In genomic region chr17:67350536-67350935, GRCm38 (mm10) we compare ENCODE assay signal across 14 mouse cellular contexts. TPM values are rescaled to one million over a fixed set of nuclear protein-coding genes. Genes with fewer than 3 reads are reported as not detected.
A peak's percentile ranks its signal among the peaks of the same experiment; 100 is the strongest.
DNase-seq lines count a peak whose midpoint lies in the region; ATAC-seq and TF ChIP-seq lines count a peak whose summit lies in the region.
"Had no signal": no experiment of that assay in that cellular context is flagged by ENCODE, and none has a peak within 500 bp of the region (broad histone marks: within the 10 kb centered on the region; RNA-seq: fewer than 3 reads in every experiment).

No protein-coding gene starts in this region.

- H3K9ac ChIP-seq in hindbrain, embryonic 13.5 days, result no peak overlapping the region
- no peak overlapping the region for H3K9ac ChIP-seq in midbrain, embryonic 11.5 days (ENCODE audit: low read length)
- H3K9ac ChIP-seq in midbrain, embryonic 14.5 days (replicated peaks; ENCODE audit: low read length), result no peak overlapping the region
- H3K9ac ChIP-seq in limb, embryonic 14.5 days (ENCODE audit: low read depth, low read length, severe bottlenecking), result no peak overlapping the region
- H3K9ac ChIP-seq in neural tube, embryonic 14.5 days (replicated peaks; ENCODE audit: low read depth, low read length), result no peak overlapping the region
- H3K9ac ChIP-seq in forebrain, embryonic 14.5 days (ENCODE audit: low read length), result no peak overlapping the region
- H3K9ac ChIP-seq: liver, embryonic 14.5 days had no signal

- 80% methylated on average over 7 of the region's 7 CpGs for WGBS in hindbrain, embryonic 13.5 days
- WGBS in hindbrain, embryonic 10.5 days, result 89% methylated on average over 7 of the region's 7 CpGs
- WGBS in midbrain, embryonic 11.5 days, result 75% methylated on average over 7 of the region's 7 CpGs
- WGBS in midbrain, embryonic 14.5 days, result 80% methylated on average over 7 of the region's 7 CpGs
- 53% methylated on average over 7 of the region's 7 CpGs for WGBS in limb, embryonic 14.5 days
- WGBS in neural tube, embryonic 14.5 days, result 75% methylated on average over 7 of the region's 7 CpGs
- 66% methylated on average over 7 of the region's 7 CpGs for WGBS in forebrain, embryonic 14.5 days

- no peak for DNase-seq in hindbrain, embryonic 10.5 days (ENCODE audit: low spot score)
- peak; percentile 83 for DNase-seq in midbrain, embryonic 11.5 days (ENCODE audit: low spot score, missing footprints)
- no peak for DNase-seq in midbrain, embryonic 14.5 days
- DNase-seq in limb, embryonic 14.5 days (ENCODE audit: low spot score), result no peak
- DNase-seq in forebrain, embryonic 14.5 days (ENCODE audit: low spot score), result no peak
- DNase-seq: cerebellum, adult 9-10 months; layer of hippocampus, adult 9-11 months; thymus, postnatal 25 days had no signal

- ATAC-seq in hindbrain, embryonic 13.5 days (ENCODE audit: low FRiP score), result no peak
- no peak for ATAC-seq in midbrain, embryonic 11.5 days (ENCODE audit: low FRiP score)
- ATAC-seq in midbrain, embryonic 14.5 days (ENCODE audit: low FRiP score, low TSS enrichment), result no peak
- no peak for ATAC-seq in limb, embryonic 14.5 days (ENCODE audit: low FRiP score, low read depth)
- ATAC-seq in neural tube, embryonic 14.5 days (ENCODE audit: low read depth), result no peak
- ATAC-seq in forebrain, embryonic 14.5 days, result no peak
- ATAC-seq: inflammation-experienced regulatory T-cells, adult 6 months had no signal

- no peak for TF ChIP-seq POLR2A in limb, embryonic 14.5 days (IDR thresholded peaks at IDR 0.05; ENCODE audit: borderline replicate concordance, extremely low read depth, insufficient read depth, insufficient read length)

- no peak overlapping the region for H3K4me3 ChIP-seq in hindbrain, embryonic 13.5 days
- no peak overlapping the region for H3K4me3 ChIP-seq in hindbrain, embryonic 10.5 days
- H3K4me3 ChIP-seq in midbrain, embryonic 11.5 days (ENCODE audit: low read depth, low read length), result no peak overlapping the region
- no peak overlapping the region for H3K4me3 ChIP-seq in midbrain, embryonic 14.5 days (replicated peaks; ENCODE audit: low read depth, low read length)
- H3K4me3 ChIP-seq in limb, embryonic 14.5 days (replicated peaks; ENCODE audit: low read length), result no peak overlapping the region
- H3K4me3 ChIP-seq in neural tube, embryonic 14.5 days (ENCODE audit: low read depth, low read length), result no peak overlapping the region
- no peak overlapping the region for H3K4me3 ChIP-seq in forebrain, embryonic 14.5 days (ENCODE audit: low read depth, low read length)
- H3K4me3 ChIP-seq: erythroblast, embryonic 14.5 days had no signal

- H3K27me3 ChIP-seq in hindbrain, embryonic 13.5 days, result peaks cover 15% of the 10 kb centered on the region
- peaks cover 32% of the 10 kb centered on the region for H3K27me3 ChIP-seq in hindbrain, embryonic 10.5 days (ENCODE audit: insufficient read depth, poor library complexity, severe bottlenecking)
- peaks cover 2% of the 10 kb centered on the region; the same call in 1 of the 2 replicates for H3K27me3 ChIP-seq in midbrain, embryonic 11.5 days (ENCODE audit: control insufficient read depth, insufficient read depth, low read length)
- H3K27me3 ChIP-seq in midbrain, embryonic 14.5 days (ENCODE audit: control insufficient read depth, insufficient read depth, low read length), result peaks cover 17% of the 10 kb centered on the region
- H3K27me3 ChIP-seq in limb, embryonic 14.5 days (ENCODE audit: control insufficient read depth, insufficient read depth, low read length), result no peaks in the 10 kb centered on the region
- peaks cover 2% of the 10 kb centered on the region; the same call in 1 of the 2 replicates for H3K27me3 ChIP-seq in neural tube, embryonic 14.5 days (ENCODE audit: control insufficient read depth, insufficient read depth, low read length)
- peaks cover 4% of the 10 kb centered on the region for H3K27me3 ChIP-seq in forebrain, embryonic 14.5 days (replicated peaks; ENCODE audit: control insufficient read depth, insufficient read depth, low read length)
- H3K27me3 ChIP-seq: CH12.LX had no signal

- peaks cover 31% of the 10 kb centered on the region for H3K4me1 ChIP-seq in hindbrain, embryonic 13.5 days (replicated peaks)
- H3K4me1 ChIP-seq in hindbrain, embryonic 10.5 days (replicated peaks), result peaks cover 28% of the 10 kb centered on the region
- H3K4me1 ChIP-seq in midbrain, embryonic 11.5 days (ENCODE audit: control insufficient read depth, insufficient read depth, low read length), result peaks cover 5% of the 10 kb centered on the region
- peaks cover 9% of the 10 kb centered on the region for H3K4me1 ChIP-seq in midbrain, embryonic 14.5 days (ENCODE audit: control insufficient read depth, insufficient read depth, low read length)
- peaks cover 5% of the 10 kb centered on the region; the same call in 1 of the 2 replicates for H3K4me1 ChIP-seq in limb, embryonic 14.5 days (ENCODE audit: control insufficient read depth, insufficient read depth, low read length)
- H3K4me1 ChIP-seq in neural tube, embryonic 14.5 days (ENCODE audit: control insufficient read depth, insufficient read depth, low read length), result no peaks in the 10 kb centered on the region
- H3K4me1 ChIP-seq in forebrain, embryonic 14.5 days (ENCODE audit: control insufficient read depth, insufficient read depth, low read length), result peaks cover 4% of the 10 kb centered on the region

- no peak overlapping the region for H3K27ac ChIP-seq in hindbrain, embryonic 13.5 days
- no peak overlapping the region for H3K27ac ChIP-seq in hindbrain, embryonic 10.5 days
- no peak overlapping the region for H3K27ac ChIP-seq in midbrain, embryonic 11.5 days (ENCODE audit: low read depth, low read length)
- no peak overlapping the region for H3K27ac ChIP-seq in midbrain, embryonic 14.5 days (replicated peaks; ENCODE audit: low read depth, low read length)
- 0 out of 2 replicates have a peak overlapping the region, but pooled peaks have one; percentile 29 for H3K27ac ChIP-seq in limb, embryonic 14.5 days (replicated peaks; ENCODE audit: low read depth, low read length)
- H3K27ac ChIP-seq in neural tube, embryonic 14.5 days (ENCODE audit: low read depth, low read length), result no peak overlapping the region
- H3K27ac ChIP-seq in forebrain, embryonic 14.5 days (ENCODE audit: low read depth, low read length), result no peak overlapping the region
- H3K27ac ChIP-seq: liver, embryonic 14.5 days had no signal

- no peaks in the 10 kb centered on the region for H3K9me3 ChIP-seq in hindbrain, embryonic 13.5 days
- no peaks in the 10 kb centered on the region for H3K9me3 ChIP-seq in hindbrain, embryonic 10.5 days
- no peaks in the 10 kb centered on the region for H3K9me3 ChIP-seq in midbrain, embryonic 11.5 days (ENCODE audit: control insufficient read depth, low read length)
- no peaks in the 10 kb centered on the region for H3K9me3 ChIP-seq in midbrain, embryonic 14.5 days (ENCODE audit: control insufficient read depth, low read length)
- H3K9me3 ChIP-seq in limb, embryonic 14.5 days (ENCODE audit: control insufficient read depth, low read length), result no peaks in the 10 kb centered on the region
- H3K9me3 ChIP-seq in neural tube, embryonic 14.5 days (ENCODE audit: control insufficient read depth, low read length), result no peaks in the 10 kb centered on the region
- no peaks in the 10 kb centered on the region for H3K9me3 ChIP-seq in forebrain, embryonic 14.5 days (replicated peaks; ENCODE audit: control insufficient read depth, low read length)

- H3K36me3 ChIP-seq in hindbrain, embryonic 13.5 days, result no peaks in the 10 kb centered on the region
- H3K36me3 ChIP-seq in hindbrain, embryonic 10.5 days, result no peaks in the 10 kb centered on the region
- H3K36me3 ChIP-seq in midbrain, embryonic 11.5 days (ENCODE audit: control insufficient read depth, insufficient read depth, low read length), result no peaks in the 10 kb centered on the region
- no peaks in the 10 kb centered on the region for H3K36me3 ChIP-seq in midbrain, embryonic 14.5 days (ENCODE audit: control insufficient read depth, insufficient read depth, low read length)
- H3K36me3 ChIP-seq in limb, embryonic 14.5 days (ENCODE audit: control insufficient read depth, insufficient read depth, low read length), result no peaks in the 10 kb centered on the region
- no peaks in the 10 kb centered on the region for H3K36me3 ChIP-seq in neural tube, embryonic 14.5 days (ENCODE audit: control insufficient read depth, insufficient read depth, low read length)
- H3K36me3 ChIP-seq in forebrain, embryonic 14.5 days (ENCODE audit: control insufficient read depth, insufficient read depth, low read length), result no peaks in the 10 kb centered on the region

- H3K4me2 ChIP-seq in hindbrain, embryonic 13.5 days, result peak overlapping the region; percentile 23
- no peak overlapping the region for H3K4me2 ChIP-seq in midbrain, embryonic 11.5 days
- no peak overlapping the region for H3K4me2 ChIP-seq in midbrain, embryonic 14.5 days (ENCODE audit: low read length)
- 0 out of 2 replicates have a peak overlapping the region, but pooled peaks have one; percentile 13 for H3K4me2 ChIP-seq in limb, embryonic 14.5 days (replicated peaks; ENCODE audit: low read depth, low read length, severe bottlenecking)
- H3K4me2 ChIP-seq in neural tube, embryonic 14.5 days (ENCODE audit: low read depth, low read length), result 0 out of 2 replicates have a peak overlapping the region, but pooled peaks have one; percentile 95
- no peak overlapping the region for H3K4me2 ChIP-seq in forebrain, embryonic 14.5 days (ENCODE audit: low read length)

RNA-seq across cellular contexts. Expression of gene Ptprm, which starts 3.7 kb away (rescaled TPM):
- polyA plus RNA-seq in hindbrain, embryonic 13.5 days (2015; fragmentation: Nextera tagmentation; extraction: Ambion mirVana), result 15.4 and 16.3 TPM in 2 replicates
- 6.3 and 8.1 TPM in 2 replicates for polyA plus RNA-seq in hindbrain, embryonic 10.5 days (2016; fragmentation: Nextera tagmentation; extraction: Ambion mirVana)
- polyA plus RNA-seq in midbrain, embryonic 11.5 days (2014; fragmentation: Nextera tagmentation; extraction: Ambion mirVana), result 8.9 and 9.0 TPM in 2 replicates
- polyA plus RNA-seq in midbrain, embryonic 14.5 days (2014; fragmentation: Nextera tagmentation; extraction: Ambion mirVana), result 18.7 and 22.8 TPM in 2 replicates
- 15.8 and 16.5 TPM in 2 replicates for polyA plus RNA-seq in limb, embryonic 14.5 days (2012; rRNA removed)
- 21.8 and 21.9 TPM in 2 replicates for polyA plus RNA-seq in limb, embryonic 14.5 days (2014; fragmentation: Nextera tagmentation; extraction: Ambion mirVana)
- polyA plus RNA-seq in neural tube, embryonic 14.5 days (2014; fragmentation: Nextera tagmentation; extraction: Ambion mirVana), result 26.9 and 27.4 TPM in 2 replicates
- 8.0 and 9.8 TPM in 2 replicates for polyA plus RNA-seq in forebrain, embryonic 14.5 days (2014; fragmentation: Nextera tagmentation; extraction: Ambion mirVana)
- polyA plus RNA-seq: erythroblast, embryonic 14.5 days; inflammation-experienced regulatory T-cells, adult 6 months had no signal

Comparison
In these comparisons a context has a peak if more than half of its experiments do, and no peak if none do; other contexts are left out.
1. H3K4me2 ChIP-seq: peak in hindbrain, embryonic 13.5 days (single experiment), limb, embryonic 14.5 days (single experiment) and neural tube, embryonic 14.5 days (single experiment); none in midbrain, embryonic 11.5 days (single experiment), midbrain, embryonic 14.5 days (single experiment) and forebrain, embryonic 14.5 days (single experiment).